Mouse (Mus musculus) liver, embryonic 14.5 days (tissue): Measurements from ENCODE around the gene Prrx1. TPM values are rescaled to one million over a fixed set of nuclear protein-coding genes. Genes with fewer than 3 reads are reported as not detected.

Source experiments
- ATAC-seq: fragments of 200-750 bp; cut with Nextera tagmentation; 2 replicates; pipeline ENCODE4 v1.8.0; 2017; ENCODE audit warnings: moderate number of reproducible peaks, mild to moderate bottlenecking, moderate library complexity; ENCODE audit not compliant: insufficient read depth
- DNase-seq, 3 experiments: peaks; one replicate each; pipeline ENCODE4 v3.0.0-alpha.2; 2012 to 2013; ENCODE audit warnings: low read depth in 3 of 3, low spot score in 3 of 3
- H3K27ac ChIP-seq: fragments of 300-500 bp; sonication (generic); 2 replicates; pipeline ENCODE4 v1.5.1; 2014; ENCODE audit warnings: moderate library complexity, mild to moderate bottlenecking, control low read depth, inconsistent platforms
- H3K27me3 ChIP-seq: fragments of 300-500 bp; sonication (generic); 2 replicates; pipeline ENCODE4 v1.6.1; 2014; ENCODE audit warnings: mild to moderate bottlenecking, low read length, moderate library complexity; ENCODE audit not compliant: control insufficient read depth, insufficient read depth
- H3K36me3 ChIP-seq: fragments of 300-500 bp; sonication (generic); replicated peaks from 2 replicates; pipeline ENCODE4 v1.6.1; 2014; ENCODE audit warnings: low read depth; ENCODE audit not compliant: control insufficient read depth, insufficient read depth
- H3K4me1 ChIP-seq, 2 experiments: fragments of 200-500 bp in 1 of 2; fragments of 300-500 bp in 1 of 2; sonication (generic) in 1 of 2; replicated peaks; 2 replicates each; pipeline ENCODE4 v1.6.1; 2012 to 2014; ENCODE audit warnings: antibody characterized with exemption in 1 of 2, inconsistent platforms in 1 of 2, low read length in 1 of 2; ENCODE audit not compliant: control insufficient read depth in 2 of 2, insufficient read depth in 2 of 2
- H3K4me2 ChIP-seq: fragments of 300-500 bp; sonication (generic); 2 replicates; pipeline ENCODE4 v1.6.1; 2014; ENCODE audit warnings: low read depth, mild to moderate bottlenecking, control low read depth, moderate library complexity
- H3K4me3 ChIP-seq, 2 experiments: fragments of 200-500 bp in 1 of 2; fragments of 300-500 bp in 1 of 2; sonication (generic) in 1 of 2; 2 replicates each; pipeline ENCODE4 v1.5.1; 2012 to 2014; ENCODE audit warnings: low read depth in 2 of 2, low read length in 2 of 2, mild to moderate bottlenecking in 2 of 2, control low read depth in 1 of 2, inconsistent platforms in 1 of 2, moderate library complexity in 1 of 2; ENCODE audit not compliant: insufficient read depth in 1 of 2
- H3K9ac ChIP-seq: fragments of 300-500 bp; sonication (generic); replicated peaks from 2 replicates; pipeline ENCODE4 v1.6.1; 2014; ENCODE audit warnings: mild to moderate bottlenecking, control low read depth, moderate library complexity
- H3K9me3 ChIP-seq: fragments of 300-500 bp; sonication (generic); 2 replicates; pipeline ENCODE4 v1.6.1; 2016; ENCODE audit warnings: low read length, mixed read lengths; ENCODE audit not compliant: control insufficient read depth
- CTCF ChIP-seq: IDR thresholded peaks from 2 replicates; pipeline ENCODE4 v1.5.1; 2016; ENCODE audit warnings: antibody characterized with exemption, low read depth, control low read depth
- EP300 ChIP-seq: IDR thresholded peaks from 2 replicates; pipeline ENCODE4 v1.6.1; 2016; ENCODE audit warnings: antibody characterized with exemption, low read depth
- WGBS: fragments of 180-500 bp; shearing (Covaris S2); extraction: QIAGEN DNeasy Blood & Tissue Kit; methylation state at CpG from one replicate; pipeline ENCODE4 v1.1.7; 2014; ENCODE audit not compliant: insufficient replicate concordance; 5-methylcytosine and 5-hydroxymethylcytosine counted together
- polyA plus RNA-seq, 2 experiments: library from polyadenylated mRNA; depleted of rRNA in 1 of 2; stranded (reverse) in 1 of 2; unstranded in 1 of 2; fragments of >200 nt; fragmentation: Nextera tagmentation in 1 of 2; extraction: Ambion mirVana in 1 of 2; gene quantifications; 2 replicates each; pipeline versions ENCODE4 v1.2.1 to v1.2.3; 2012 to 2014

The Prrx1 gene
- polyA plus RNA-seq, 2 experiments: 0.13 to 0.23 TPM

GRCm38 (mm10) chr1:163308631-163309030 is 4.9 kb downstream of the Prrx1 start:
- Histone ChIP-seq H3K36me3 (no peaks in the 10 kb centered on the region), H3K4me3 (no peak overlapping the region), H3K9me3 (no peaks in the 10 kb centered on the region), H3K27ac (no peak overlapping the region), H3K9ac (no peak overlapping the region), H3K4me2 (no peak overlapping the region), H3K27me3 (peaks cover 56% of the 10 kb centered on the region), H3K4me1 (no peaks in the 10 kb centered on the region)
- no peak for DNase-seq
- 1% methylated on average over 24 of the region's 24 CpGs for WGBS
- TF ChIP-seq CTCF (no peak), EP300 (no peak)
- ATAC-seq: no peak

- Histone ChIP-seq H3K4me2 (no peak overlapping the region), H3K27me3 (peaks cover 47% of the 10 kb centered on the region), H3K9me3 (no peaks in the 10 kb centered on the region), H3K4me3 (no peak overlapping the region), H3K9ac (no peak overlapping the region), H3K4me1 (no peaks in the 10 kb centered on the region), H3K27ac (no peak overlapping the region), H3K36me3 (no peaks in the 10 kb centered on the region)
- DNase-seq: no peak
- TF ChIP-seq CTCF: no peak
- ATAC-seq: no peak
- 45% methylated on average over 11 of the region's 11 CpGs for WGBS
Measured at GRCm38 (mm10) chr1:163307706-163308105, 5.8 kb downstream of the Prrx1 start.

- H3K4me3 ChIP-seq: no peak overlapping the region
- H3K4me1 ChIP-seq: no peaks in the 10 kb centered on the region
- no peak overlapping the region for H3K4me2 ChIP-seq
- WGBS: 40% methylated on average over 1 of the region's 1 CpGs
- H3K9me3 ChIP-seq: no peaks in the 10 kb centered on the region
- peaks cover 29% of the 10 kb centered on the region for H3K27me3 ChIP-seq
- no peak overlapping the region for H3K9ac ChIP-seq
- TF ChIP-seq EP300 (no peak), CTCF (no peak)
- H3K36me3 ChIP-seq: no peaks in the 10 kb centered on the region
- DNase-seq (no peak), ATAC-seq (no peak)
- no peak overlapping the region for H3K27ac ChIP-seq
Measured at GRCm38 (mm10) chr1:163305956-163306355, 7.6 kb downstream of the Prrx1 start.

- WGBS: 72% methylated on average over 3 of the region's 3 CpGs
- Histone ChIP-seq H3K27ac (no peak overlapping the region), H3K36me3 (no peaks in the 10 kb centered on the region), H3K9me3 (no peaks in the 10 kb centered on the region), H3K4me1 (no peaks in the 10 kb centered on the region), H3K9ac (no peak overlapping the region), H3K4me2 (no peak overlapping the region), H3K27me3 (peaks cover 19% of the 10 kb centered on the region), H3K4me3 (no peak overlapping the region)
- TF ChIP-seq EP300: no peak
- no peak for TF ChIP-seq CTCF
- ATAC-seq (no peak), DNase-seq (no peak)
Measured at GRCm38 (mm10) chr1:163304837-163305236, 8.7 kb downstream of the Prrx1 start.

- no peak overlapping the region for H3K4me3 ChIP-seq
- no peak overlapping the region for H3K27ac ChIP-seq
- H3K4me2 ChIP-seq: no peak overlapping the region
- H3K36me3 ChIP-seq: no peaks in the 10 kb centered on the region
- H3K27me3 ChIP-seq: no peaks in the 10 kb centered on the region; the same call in 1 of the 2 replicates
- TF ChIP-seq EP300: no peak
- no peak for TF ChIP-seq CTCF
- H3K9me3 ChIP-seq: no peaks in the 10 kb centered on the region
- no peaks in the 10 kb centered on the region for H3K4me1 ChIP-seq
- ATAC-seq (no peak), DNase-seq (no peak)
- H3K9ac ChIP-seq: no peak overlapping the region
- 14% methylated on average over 6 of the region's 6 CpGs for WGBS
Measured at GRCm38 (mm10) chr1:163302292-163302691, 11.2 kb downstream of the Prrx1 start.

- Histone ChIP-seq H3K36me3 (no peaks in the 10 kb centered on the region), H3K4me3 (no peak overlapping the region), H3K4me1 (no peaks in the 10 kb centered on the region), H3K27ac (no peak overlapping the region), H3K4me2 (no peak overlapping the region), H3K9ac (no peak overlapping the region), H3K9me3 (no peaks in the 10 kb centered on the region), H3K27me3 (no peaks in the 10 kb centered on the region)
- no peak for ATAC-seq
- TF ChIP-seq EP300 (no peak), CTCF (no peak)
- WGBS: 61% methylated on average over 4 of the region's 4 CpGs
- DNase-seq: no peak
Measured at GRCm38 (mm10) chr1:163293152-163293551, 20.4 kb downstream of the Prrx1 start.
